Mouse (Mus musculus): ENCODE data around the gene Fars2.
"Not testable (repeated sequence)": the region's sequence is repeated elsewhere in the genome, so short reads cannot be mapped to it uniquely, and the experiment has no call there.

Fars2 gene

DNA sequence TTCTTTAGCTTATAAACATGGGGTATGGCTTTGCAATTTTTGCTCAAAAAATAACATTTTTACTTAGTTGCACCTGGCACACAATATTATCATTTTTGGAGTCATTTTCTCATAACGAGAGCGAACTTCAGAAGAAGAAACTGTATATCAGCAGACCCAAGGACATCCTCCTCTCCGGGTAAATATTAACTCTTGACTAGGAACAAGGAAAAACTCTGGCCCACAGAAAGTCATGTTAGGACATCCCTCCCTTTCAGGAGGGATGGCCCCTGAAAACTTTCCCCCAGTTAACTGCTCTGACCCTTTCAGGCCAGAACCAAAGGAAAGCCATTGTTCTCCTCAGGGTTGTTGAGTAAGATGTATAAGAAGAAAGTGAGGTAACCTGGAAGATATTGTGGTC is 348.9 kb downstream of the Fars2 start:
- not testable (repeated sequence) for DNase-seq (ENCODE audit: low spot score in 2 of 2)

- DNase-seq (ENCODE audit: low spot score in 2 of 2), result no peak
Measured at GRCm38 (mm10) chr13:36466515-36466921, 349.3 kb downstream of the Fars2 start.

- DNase-seq (ENCODE audit: low spot score in 2 of 2), result no peak
Measured at GRCm38 (mm10) chr13:36467849-36468248, 350.6 kb downstream of the Fars2 start.

GRCm38 (mm10) chr13:36468963-36469362 is 351.8 kb downstream of the Fars2 start:
- no peak for DNase-seq (ENCODE audit: low spot score in 2 of 2)

GRCm38 (mm10) chr13:36469412-36470125 is 352.4 kb downstream of the Fars2 start:
- no peak for DNase-seq (ENCODE audit: low spot score in 2 of 2)

- no peak for DNase-seq (ENCODE audit: low spot score in 2 of 2)
Measured at GRCm38 (mm10) chr13:36477648-36478047, 360.4 kb downstream of the Fars2 start.

- DNase-seq (ENCODE audit: low spot score in 2 of 2), result no peak
Measured at GRCm38 (mm10) chr13:36478243-36478642, 361.0 kb downstream of the Fars2 start.

DNA sequence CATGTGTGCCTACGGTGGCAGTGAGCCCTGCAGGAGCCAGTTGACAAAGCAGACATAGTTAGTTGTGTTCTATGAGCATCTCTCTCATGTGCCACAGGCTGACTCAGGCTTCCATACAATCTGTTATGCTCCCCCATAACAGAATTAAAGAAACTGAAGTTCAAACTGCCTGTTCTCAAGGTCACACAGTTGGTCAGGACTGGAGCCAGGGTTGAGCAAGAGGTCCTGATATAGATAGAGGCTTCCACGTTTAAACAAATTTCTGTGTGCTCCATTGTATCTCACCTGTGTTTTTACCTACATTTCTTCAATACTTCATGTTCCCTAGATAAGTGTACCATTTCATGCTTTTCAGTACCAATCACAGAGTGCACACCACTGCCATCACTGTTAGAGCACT is 362.9 kb downstream of the Fars2 start:
- no peak for DNase-seq (ENCODE audit: low spot score in 2 of 2)

DNA sequence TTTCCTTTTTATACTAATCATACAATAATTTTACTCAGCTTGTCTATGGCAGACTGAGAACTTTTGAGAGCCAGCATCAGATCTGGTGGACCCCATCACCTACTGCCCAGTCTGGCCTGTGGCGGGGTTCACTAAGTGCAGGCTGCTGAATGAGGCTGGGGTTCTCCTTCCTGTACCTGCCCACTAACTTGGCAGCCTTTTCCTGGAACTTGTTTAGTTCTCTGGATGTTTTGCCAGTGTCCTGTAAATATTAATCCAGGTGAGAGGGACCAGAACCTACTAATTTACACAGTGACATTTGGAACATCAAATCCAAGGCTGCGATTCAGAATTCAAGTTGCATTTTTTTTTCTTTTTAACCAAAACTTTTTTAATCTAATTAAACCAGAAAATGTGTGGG is 367.2 kb downstream of the Fars2 start:
- DNase-seq (ENCODE audit: low spot score in 2 of 2), result no peak

GRCm38 (mm10) chr13:36486756-36487155 is 369.5 kb downstream of the Fars2 start:
- DNase-seq (ENCODE audit: low spot score in 2 of 2), result no peak

GRCm38 (mm10) chr13:36489365-36489764 is 372.2 kb downstream of the Fars2 start:
- no peak for DNase-seq (ENCODE audit: low spot score in 2 of 2)

DNA sequence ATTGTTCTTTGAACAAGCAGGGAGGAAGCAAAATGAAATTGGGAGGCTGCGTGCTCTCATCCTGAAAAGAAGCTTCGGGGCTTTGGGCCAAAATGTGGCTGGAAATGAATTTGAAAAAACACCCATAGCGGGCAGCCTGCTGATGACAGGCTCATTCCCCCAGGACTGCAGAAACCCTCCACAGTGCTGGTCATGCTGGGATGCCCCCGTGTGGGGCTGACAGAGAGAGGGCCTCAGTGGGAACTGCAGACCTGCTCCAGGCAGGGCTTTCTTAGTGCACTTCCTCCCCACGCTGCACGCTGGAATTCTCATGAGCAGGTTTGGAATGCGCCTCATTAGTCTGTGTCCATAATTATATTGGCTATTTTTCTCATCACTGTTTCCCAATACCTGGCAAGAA is 373.4 kb downstream of the Fars2 start:
- no peak for DNase-seq (ENCODE audit: low spot score in 2 of 2)

- DNase-seq (ENCODE audit: low spot score in 2 of 2), result no peak
Measured at GRCm38 (mm10) chr13:36492397-36492796, 375.2 kb downstream of the Fars2 start.

DNA sequence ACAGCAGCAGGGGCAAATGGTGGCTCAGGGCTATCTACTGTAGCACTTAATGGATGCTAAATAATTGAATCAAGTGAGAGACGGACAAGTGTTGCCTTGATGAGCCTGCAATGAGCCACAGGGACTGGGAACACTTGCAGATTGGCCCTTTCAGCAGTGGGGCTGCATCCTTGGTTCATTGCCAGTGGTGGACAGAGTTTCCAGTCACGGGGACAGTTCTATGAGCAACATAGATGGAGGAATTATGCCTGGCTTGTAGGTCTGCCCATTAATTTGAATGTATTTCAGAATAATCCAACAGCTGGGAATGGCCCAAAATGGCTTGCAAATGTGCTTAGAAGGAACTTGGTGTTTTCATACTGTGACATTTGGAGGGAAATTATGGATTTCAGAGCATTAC is 376.1 kb downstream of the Fars2 start:
- DNase-seq (ENCODE audit: low spot score in 2 of 2), result no peak

- no peak for DNase-seq (ENCODE audit: low spot score in 2 of 2)
Measured at GRCm38 (mm10) chr13:36493762-36494161, 376.6 kb downstream of the Fars2 start.

GRCm38 (mm10) chr13:36495980-36496379 is 378.8 kb downstream of the Fars2 start:
- no peak for DNase-seq (ENCODE audit: low spot score in 2 of 2)

DNA sequence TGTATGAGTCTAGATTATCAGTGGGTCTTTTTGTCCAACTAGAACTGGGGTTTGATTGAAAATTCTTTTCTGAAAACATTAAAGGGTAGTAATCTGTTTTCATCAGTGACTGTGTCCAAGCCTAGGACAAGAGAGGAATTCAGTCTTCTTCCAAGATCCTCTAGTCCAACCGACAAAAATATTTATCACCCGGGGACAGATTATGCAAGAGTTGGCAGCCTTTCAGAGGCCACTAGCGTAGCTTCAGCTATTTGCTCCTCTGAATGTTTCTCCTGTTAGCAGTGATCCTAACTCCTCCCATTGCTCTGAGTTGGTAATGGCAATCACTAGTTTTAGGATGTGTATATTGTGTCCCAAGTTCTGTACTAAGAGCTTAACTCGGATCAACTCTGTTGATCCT is 380.1 kb downstream of the Fars2 start:
- DNase-seq (ENCODE audit: low spot score in 2 of 2), result no peak

DNA sequence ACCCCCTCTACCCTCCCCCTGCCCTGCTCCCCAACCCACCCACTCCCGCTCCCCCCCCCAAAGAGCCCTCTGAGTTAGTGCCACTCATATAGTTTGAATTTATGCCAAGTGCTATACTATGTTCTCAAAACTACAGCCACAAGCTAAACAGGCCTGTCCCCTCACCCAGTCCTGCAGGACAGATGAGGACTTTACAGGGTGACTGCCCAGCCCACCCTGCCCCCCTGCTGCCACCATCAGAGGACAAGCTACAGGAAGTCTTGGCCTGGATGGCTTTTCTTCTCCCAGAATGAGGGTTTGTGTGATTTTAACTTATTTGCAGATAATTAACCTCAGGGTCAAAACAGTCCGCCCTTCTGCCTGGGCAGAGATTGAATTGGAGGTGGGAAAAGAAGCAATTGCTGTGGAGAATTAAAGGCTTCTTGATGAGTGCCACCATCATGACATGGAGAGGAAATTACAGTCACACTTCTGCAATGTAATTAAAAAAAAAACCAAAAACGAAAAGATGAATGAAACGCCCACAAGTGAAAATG is 383.2 kb downstream of the Fars2 start:
- no peak for DNase-seq (ENCODE audit: low spot score in 2 of 2)

DNA sequence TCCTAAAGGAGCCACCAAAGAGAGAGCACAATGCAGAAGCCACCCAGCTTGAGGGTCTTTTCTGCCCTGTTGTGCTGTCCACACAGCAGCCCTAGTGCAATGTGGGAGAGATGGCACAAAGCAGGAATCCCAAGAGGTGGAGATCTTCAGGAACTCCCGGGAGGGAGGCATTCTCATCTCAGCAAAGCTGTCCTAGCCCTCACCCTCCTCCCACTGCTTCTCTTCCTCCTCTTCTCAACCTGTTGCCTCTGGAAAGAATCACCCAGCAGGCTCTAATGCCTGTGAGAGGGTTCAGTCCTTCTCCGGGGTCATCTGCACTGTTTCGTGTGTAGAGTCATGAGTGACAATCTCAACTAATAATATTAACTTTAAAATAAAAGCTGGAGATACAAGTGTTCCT is 386.3 kb downstream of the Fars2 start:
- DNase-seq (ENCODE audit: low spot score in 2 of 2), result no peak

DNA sequence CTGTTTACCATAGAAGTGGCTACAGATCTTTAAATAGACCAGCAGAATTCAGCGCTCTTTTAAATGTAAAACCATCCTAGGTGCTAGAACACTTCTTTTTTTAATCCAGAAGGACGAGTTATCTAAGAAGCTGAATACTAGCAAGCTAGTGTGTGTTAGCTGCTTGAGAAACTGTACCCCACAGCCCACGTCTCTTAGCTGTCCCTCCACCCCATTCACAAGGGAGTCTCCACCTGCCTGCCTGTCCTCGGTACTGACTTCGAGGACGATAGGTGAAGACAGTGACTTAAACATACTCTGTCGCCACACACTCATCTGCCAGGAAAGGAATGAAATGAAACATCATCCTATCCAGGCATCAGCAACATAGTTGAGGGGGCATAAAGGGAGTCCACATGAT is 386.8 kb downstream of the Fars2 start:
- no peak for DNase-seq (ENCODE audit: low spot score in 2 of 2)

DNA sequence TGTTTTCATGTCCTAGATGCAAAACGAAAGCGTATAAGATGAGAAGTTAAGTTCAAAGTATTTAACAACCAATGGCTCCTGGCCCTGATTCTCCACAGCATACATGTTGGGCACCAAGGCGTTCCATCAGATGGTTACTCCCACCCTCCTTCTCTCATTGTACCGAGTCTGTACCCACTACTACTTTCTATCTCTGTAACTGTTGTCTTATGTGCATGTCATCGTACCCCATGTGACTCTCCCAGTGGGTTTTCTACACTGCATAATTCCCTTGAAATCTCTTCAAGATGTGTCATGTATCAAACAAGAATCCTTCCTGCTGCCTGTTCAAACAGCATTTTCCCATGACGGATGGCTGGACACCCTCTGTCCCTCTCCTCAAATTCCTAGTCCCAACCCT is 388.5 kb downstream of the Fars2 start:
- no peak for DNase-seq (ENCODE audit: low spot score in 2 of 2)

GRCm38 (mm10) chr13:36506315-36506714 is 389.1 kb downstream of the Fars2 start:
- no peak for DNase-seq (ENCODE audit: low spot score in 2 of 2)

- DNase-seq (ENCODE audit: low spot score in 2 of 2), result no peak
Measured at GRCm38 (mm10) chr13:36510161-36510560, 392.9 kb downstream of the Fars2 start.

- no peak for DNase-seq (ENCODE audit: low spot score in 2 of 2)
Measured at GRCm38 (mm10) chr13:36513126-36513525, 395.9 kb downstream of the Fars2 start.

Measured in spleen, postnatal 36 days (tissue).